Mouse (Mus musculus) thymus, postnatal 25 days (tissue): ENCODE measurements around the gene Vmn1r80.
"Not testable (repeated sequence)": the region's sequence is repeated elsewhere in the genome, so short reads cannot be mapped to it uniquely, and the experiment has no call there.

Experiments used
- DNase-seq: peaks from one replicate; pipeline ENCODE4 v3.0.0; 2022

The Vmn1r80 gene

GRCm38 (mm10) chr7:12188986-12189385, at the start of gene Vmn1r80:
TSS of gene Vmn1r80 (plus strand) at chr7:12189286.
- no peak for DNase-seq

- no peak for DNase-seq
Measured at GRCm38 (mm10) chr7:12149957-12150356, 39.1 kb upstream of the Vmn1r80 start, which contains the start of gene Vmn1r78. TSS of gene Vmn1r78 (plus strand) at chr7:12150257.

DNA sequence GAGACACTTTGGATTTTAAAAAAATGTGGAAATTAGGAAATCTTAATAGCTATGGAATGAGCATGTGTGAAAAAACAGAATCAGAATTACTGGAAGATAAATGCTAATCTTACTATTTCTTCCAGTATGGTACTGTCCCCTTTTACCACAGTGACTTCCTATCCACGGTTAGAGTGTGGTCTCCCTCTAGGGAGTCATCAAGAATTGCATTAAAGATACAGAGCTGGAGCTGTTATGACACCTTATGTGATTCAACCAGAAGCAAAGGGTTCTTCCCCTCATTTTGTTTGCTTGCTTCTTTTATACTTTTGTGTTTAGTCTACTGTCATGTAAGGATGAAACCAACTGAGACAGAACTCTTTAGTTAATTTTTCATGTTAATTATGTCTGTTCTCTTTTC, 32.6 kb upstream of the Vmn1r80 start:
- DNase-seq: not testable (repeated sequence)

GRCm38 (mm10) chr7:12170979-12171378, 18.1 kb upstream of the Vmn1r80 start, which contains the start of gene Vmn1r79:
TSS of gene Vmn1r79 (plus strand) at chr7:12171279.
- DNase-seq: not testable (repeated sequence)

DNA sequence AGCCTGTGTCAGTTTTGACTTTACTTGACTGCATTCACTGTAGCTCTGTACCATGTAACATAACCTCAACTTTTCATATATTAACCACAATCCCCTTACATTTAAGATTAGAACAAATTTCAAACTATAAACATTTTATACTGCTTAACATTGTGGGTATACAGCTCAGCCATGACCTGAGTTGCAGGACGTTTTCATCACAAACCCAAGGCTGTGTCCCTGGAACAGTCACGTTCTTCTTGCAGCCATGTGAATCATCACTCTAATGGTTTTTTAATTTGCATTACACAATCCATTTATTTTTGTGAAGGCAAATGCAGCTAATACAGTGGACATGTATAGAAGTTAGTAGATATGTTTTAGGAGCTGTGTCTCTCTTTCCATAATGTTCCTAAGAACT, 16.2 kb upstream of the Vmn1r80 start:
- not testable (repeated sequence) for DNase-seq

- DNase-seq: no peak
Measured at GRCm38 (mm10) chr7:12204141-12204540, 15.1 kb downstream of the Vmn1r80 start.
